Mouse (Mus musculus): ENCODE results near the gene Olfr913.

The Olfr913 gene

GRCm38 (mm10) chr9:38592459-38592858 is at the start of gene Olfr913:
TSS of gene Olfr913 (plus strand) at chr9:38592759.
- no peak for DNase-seq (ENCODE audit: low spot score)

GRCm38 (mm10) chr9:38579878-38580277 is 12.7 kb upstream of the Olfr913 start, which contains the start of gene Olfr912:
TSS of gene Olfr912 (plus strand) at chr9:38580178.
- no peak for DNase-seq (ENCODE audit: low spot score)

- DNase-seq (ENCODE audit: low spot score): no peak
Measured at GRCm38 (mm10) chr9:38591056-38591455, 1.5 kb upstream of the Olfr913 start.

- no peak for DNase-seq (ENCODE audit: low spot score)
Measured at GRCm38 (mm10) chr9:38604802-38605201, 12.2 kb downstream of the Olfr913 start, which contains the start of gene Olfr914. TSS of gene Olfr914 (plus strand) at chr9:38605102.

- DNase-seq (ENCODE audit: low spot score): no peak
Measured at GRCm38 (mm10) chr9:38632406-38632805, 39.8 kb downstream of the Olfr913 start.

All from spleen, adult 12 weeks (tissue).